Mouse (Mus musculus) embryo, embryonic 10.5 days (tissue): Measurements from ENCODE around the gene Prm2.
"Not testable (repeated sequence)": the region's sequence is repeated elsewhere in the genome, so short reads cannot be mapped to it uniquely, and the experiment has no call there.

Source experiments
- DNase-seq: peaks from one replicate; pipeline ENCODE4 v3.0.0-alpha.2; 2015; ENCODE audit warnings: low spot score

The Prm2 gene

DNA sequence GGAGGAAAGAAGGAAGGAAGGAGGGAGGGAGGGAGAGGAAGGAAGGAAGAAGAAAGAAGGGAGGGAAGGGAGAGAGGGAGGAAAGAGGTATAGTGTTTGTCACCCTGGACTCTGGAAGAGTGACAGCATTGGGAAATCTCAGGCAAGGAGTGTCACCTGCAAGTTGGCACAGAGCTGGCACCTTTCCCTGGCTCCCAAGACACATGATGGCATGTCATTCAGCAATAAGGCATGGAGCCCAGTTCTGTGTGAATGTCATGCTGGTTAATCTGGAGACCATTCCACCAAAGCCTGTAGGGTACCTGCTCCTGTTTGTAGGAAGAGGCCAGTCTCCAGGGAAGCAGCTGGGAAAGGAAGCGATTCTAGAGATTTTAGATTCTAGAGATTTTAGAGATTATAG lies 14.4 kb upstream of the Prm2 start:
- DNase-seq = no peak

DNA sequence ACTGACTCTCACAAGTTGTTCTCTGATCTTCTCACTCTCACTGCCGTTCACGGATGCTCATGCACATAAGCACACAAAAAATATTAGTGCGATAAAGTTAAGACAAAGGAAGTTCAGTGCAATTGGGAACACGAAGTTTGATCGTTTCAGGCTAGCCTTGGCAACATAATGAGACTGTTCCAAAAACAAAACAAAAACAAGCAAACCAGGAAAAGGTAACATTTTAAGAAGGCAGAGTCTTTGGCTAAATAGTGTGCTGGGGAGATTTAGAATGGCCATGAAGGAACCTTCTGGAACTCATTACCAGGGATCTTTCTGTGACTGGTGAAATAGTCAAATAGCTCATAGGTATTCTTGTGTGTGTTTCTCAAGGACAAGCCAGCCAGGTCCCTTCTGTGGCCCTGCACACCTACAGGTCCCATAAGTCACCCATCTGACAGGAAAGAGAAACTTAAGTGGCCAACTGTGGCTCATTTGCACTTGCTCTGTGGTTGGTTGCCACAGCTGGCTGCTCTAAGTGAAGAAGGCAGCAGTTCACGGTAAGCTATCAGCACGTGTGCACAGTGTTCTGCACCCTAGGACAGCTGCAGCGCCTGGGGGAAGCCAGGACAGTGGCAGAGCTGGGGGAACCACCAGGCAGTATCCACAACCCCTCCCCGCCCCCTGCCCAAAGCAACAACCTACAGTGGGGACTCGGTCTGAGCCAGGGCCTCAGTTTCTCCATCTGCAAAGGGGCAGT lies 10.0 kb upstream of the Prm2 start, which contains the start of gene Prm1:
Prm1 (minus strand) TSS at position 51 of the 739 bp plus-strand sequence.
- DNase-seq = no peak

DNA sequence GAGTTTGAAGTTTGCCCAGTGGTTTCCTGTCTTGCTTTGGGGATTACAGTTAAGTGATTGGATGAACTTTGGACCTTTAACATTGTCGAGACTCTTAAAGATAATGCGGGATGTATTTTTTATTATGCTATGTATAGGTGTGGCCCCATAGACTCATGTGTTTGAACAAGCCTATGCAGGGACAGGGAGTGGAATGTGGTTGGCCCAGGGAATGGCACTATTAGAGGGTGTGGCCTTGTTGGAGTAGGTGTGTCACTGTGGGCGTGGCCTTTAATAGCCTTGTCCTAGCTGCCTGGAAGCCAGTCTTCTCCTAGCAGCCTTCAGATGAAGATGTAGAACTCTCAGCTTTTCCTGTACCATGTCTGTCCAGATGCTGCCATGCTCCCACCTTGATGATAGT lies 6.5 kb upstream of the Prm2 start:
- not testable (repeated sequence) for DNase-seq

DNA sequence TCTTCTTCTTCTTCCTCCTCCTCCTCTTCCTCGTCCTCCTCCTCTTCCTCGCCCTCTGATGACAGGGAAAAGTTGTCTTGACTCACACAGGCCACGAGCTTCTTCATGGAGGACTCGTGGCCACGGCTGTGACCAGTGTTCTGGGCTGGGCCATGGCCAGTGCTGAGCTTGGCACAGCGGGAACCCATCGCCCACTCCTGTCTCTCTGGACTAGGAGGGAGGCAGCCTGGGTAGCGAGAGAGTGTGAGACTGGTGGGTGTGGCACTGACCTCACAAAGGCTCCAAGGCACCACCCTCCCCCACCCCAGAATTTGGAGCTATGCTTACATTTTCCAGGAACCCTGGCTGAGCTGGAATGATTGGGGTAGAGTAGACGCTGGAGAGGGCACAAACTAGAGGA lies 5.2 kb downstream of the Prm2 start, which contains the start of gene Prm3:
Prm3 (minus strand) TSS at position 213 of the 400 bp plus-strand sequence.
- no peak for DNase-seq

DNA sequence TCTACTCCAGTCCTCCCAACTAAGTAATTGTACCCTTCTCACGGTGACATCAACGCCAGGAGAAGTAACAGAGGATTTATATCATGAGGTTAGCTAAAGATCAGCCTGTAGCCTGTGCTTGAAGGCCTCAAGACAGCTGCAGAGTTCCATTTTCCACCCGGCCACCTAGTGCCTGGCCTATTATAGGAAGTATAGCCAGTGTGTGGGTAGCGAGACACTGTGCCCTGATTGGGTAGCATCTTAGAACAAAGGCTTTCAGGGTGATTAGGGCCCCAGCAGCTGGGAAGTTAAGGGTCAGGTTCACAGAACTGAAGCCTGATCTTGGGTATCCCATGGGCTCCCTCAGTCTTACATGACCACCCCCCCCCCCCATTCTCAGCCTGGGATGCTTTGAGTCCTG lies 7.1 kb downstream of the Prm2 start:
- no peak for DNase-seq

DNA sequence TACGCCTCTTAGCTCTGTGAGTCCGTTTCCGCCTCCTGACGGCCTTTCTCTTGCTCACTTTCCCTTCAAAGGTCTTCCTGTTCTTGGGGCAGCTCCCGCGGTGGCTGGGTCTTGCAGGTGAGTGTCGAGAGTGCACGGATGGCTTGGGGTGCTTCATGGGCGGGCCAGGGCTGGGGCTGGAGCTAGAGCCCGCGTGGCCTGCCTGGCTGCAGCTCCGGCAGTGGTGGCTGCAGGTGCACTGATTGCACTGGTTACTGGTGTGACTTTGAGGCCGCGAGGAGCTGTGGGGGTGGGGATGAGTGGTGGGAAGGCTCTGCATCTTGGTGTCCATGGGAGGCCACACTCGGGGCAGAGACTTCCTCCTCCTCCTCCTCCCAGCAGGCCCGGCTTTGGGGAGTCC lies 7.7 kb downstream of the Prm2 start, which contains the start of gene Tnp2:
Tnp2 (minus strand) TSS at position 390 of the 400 bp plus-strand sequence.
- DNase-seq = no peak

DNA sequence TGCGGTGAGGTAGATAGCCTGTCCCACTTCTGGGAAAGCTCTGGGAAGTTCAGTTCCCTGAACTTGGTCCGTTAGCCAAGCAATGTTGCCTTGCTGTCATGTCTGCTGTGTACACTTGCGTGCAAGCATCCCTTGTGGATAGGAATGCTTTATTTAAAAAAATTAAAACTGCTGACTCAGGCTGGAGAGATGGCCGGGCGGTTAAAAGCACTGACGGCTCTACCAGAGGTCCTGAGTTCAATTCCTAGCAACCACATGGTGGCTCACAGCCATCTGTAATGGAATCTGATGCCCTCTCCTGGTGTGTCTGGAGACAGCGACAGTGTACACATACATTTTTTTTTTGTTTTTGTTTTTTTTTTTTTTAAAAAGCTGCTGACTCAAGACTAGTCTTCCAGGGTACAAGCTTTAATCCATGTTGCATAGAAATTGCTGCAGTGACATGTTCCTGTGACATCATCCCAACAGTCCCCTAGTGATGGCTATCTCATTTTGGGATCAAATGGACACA lies 8.3 kb downstream of the Prm2 start:
- no peak for DNase-seq

DNA sequence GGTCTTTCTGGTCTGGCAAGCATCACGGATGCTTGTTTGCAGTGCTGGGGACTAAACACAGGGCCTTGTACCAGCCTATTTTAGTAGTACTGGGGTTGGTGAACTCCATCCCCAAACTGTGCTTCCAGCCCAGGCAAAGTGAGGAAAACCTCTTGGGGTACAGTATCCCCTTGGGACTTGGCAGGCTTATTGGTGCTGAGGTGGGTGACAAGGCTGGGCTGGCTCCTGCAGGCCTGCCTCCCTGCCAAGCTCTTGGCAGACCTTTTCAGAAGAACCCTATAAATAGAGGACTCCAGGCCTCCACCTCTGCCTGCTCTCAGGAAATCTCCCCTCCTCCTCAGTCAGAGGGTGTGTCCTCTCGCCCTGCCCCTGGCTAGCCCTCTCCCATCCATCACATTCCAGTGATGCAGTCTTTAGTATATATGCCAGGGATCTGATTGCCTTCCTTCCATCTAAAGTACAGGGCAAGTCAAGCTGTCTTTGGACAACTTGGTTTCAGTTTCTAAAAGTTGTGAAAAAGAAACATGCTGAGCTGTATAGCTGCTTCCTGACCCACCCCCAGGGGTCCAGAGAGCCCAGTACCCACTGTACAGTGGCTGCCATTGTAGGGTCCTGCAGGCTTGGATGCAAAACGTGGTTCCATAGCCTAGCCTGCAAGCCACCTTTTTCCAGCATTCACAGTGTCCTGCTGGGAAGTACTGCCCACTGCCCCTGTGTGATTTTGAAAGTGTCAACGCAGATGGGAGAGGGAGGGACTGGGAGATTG lies 9.0 kb downstream of the Prm2 start:
- no peak for DNase-seq

DNA sequence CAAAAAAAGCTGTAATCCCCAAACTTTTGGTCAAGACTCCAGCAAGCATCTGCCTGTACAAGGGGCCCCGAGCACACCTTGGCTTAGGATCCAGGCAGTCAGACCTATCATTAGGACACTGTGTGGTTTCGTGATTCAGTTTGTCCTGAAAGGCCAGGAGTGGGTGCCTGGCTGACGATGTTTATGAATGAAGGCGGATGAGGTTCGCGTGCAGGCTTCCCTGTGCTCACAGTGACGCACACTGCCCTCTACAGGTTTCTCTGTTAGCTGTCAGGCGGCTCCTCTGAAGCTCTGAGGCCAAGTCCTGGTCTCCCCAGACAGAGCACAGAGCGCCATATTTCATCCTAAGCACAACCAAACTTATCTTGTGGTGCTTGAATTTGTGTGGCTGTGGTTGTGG lies 9.6 kb downstream of the Prm2 start:
- peak; percentile 96 for DNase-seq

DNA sequence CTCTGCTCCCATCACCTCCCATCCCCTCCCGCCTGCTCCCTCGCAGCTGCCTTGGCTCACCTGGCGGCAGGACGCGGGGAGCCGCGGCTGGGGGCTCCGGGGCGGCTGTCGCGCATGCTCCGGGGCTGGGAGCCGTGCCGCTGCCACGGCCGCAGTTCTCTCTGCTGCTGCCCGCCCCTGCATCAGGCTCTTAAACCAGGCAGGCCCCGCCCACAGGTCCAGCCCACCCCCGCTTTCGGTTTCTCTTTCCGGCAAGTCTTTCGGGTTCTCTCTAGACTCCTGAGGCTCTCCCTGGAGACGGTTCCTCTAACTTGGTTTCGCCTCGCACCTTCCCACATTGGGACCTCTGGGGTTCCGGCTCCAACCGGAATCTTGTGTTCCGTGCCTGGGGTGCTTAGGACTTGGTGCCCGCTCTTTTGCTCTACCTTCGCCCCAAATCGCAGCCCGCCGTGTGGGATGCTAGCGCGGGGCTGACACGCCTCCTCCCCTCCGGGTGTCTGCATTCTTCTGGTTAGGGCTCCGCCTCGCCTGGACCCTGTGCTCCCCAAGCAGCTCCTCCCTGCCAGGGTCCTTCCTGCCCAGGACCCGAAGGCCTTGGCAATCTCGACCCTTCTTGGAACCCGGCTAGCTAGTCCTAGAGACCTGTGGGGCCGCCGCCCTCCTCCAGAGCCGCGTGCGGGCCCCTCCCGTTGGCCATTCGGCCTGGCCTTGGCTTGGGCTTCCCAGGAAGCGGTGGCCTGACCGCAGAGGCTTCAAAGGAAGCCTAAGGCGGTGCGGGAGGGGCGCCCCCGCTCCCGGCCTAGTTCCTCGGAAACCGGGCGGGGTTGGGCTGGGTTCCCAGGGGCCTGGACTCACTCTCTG lies 10.3 kb downstream of the Prm2 start, which contains the start of gene Socs1:
Socs1 (minus strand) TSS at position 166 of the 861 bp plus-strand sequence.
- peak; percentile 92 for DNase-seq

DNA sequence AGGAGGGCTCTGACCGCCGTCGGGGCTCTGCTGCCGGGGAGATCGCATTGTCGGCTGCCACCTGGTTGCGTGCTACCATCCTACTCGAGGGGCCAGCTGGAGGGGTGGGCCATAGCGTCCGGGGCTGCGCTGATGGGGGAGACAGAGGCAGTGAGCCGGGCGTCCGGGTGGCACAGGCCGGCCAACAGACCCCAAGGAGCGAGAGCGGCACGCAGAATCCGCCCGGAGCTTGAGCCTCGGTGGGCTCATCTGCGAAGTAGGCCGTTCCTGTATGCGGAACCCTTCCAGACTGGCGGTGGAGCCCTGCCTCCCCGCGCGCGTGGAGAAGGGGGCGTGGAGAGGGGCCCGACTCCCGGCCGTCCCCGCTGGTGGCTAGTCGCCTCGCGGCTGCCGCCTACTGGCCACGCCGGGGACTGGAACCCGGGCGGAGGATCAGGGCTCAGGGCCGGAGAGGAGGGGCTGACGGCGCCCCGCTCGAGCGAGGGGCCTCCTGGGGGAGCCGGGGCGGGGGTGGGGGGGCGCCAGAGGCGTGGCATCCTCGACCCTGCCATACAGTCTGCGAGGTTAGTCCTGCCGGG lies 11.1 kb downstream of the Prm2 start:
- peak; percentile 91 for DNase-seq

DNA sequence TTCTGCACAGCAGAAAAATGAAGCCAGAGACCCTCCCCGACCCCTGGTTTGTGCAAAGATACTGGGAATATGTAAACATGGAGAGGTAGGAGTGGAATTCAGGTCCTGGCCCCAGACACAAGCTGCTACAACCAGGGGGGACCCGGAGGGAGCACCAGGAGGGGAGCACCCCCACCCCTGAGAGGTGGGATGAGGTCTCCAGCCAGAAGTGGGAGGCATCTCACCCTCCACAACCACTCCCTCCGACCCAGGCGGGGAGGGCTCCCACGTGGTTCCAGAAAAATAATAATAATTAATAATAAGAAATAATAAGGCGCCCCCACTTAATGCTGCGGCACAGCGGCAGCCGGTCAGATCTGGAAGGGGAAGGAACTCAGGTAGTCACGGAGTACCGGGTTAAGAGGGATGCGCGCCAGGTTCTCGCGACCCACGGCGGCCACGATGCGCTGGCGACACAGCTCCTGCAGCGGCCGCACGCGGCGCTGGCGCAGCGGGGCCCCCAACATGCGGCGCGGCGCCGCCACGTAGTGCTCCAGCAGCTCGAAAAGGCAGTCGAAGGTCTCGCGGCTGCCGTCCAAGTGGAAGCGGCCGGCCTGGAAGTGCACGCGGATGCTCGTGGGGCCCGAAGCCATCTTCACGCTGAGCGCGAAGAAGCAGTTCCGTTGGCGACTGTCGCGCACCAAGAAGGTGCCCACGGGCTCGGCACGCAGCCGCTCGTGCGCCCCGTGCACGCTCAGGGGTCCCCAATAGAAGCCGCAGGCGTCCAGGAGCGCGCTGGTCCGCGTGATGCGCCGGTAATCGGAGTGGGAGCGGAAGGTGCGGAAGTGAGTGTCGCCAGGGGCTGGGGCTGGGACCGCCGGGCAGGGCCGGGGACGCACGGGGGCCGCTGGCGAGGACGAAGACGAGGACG lies 11.8 kb downstream of the Prm2 start:
- peak; percentile 52 for DNase-seq

DNA sequence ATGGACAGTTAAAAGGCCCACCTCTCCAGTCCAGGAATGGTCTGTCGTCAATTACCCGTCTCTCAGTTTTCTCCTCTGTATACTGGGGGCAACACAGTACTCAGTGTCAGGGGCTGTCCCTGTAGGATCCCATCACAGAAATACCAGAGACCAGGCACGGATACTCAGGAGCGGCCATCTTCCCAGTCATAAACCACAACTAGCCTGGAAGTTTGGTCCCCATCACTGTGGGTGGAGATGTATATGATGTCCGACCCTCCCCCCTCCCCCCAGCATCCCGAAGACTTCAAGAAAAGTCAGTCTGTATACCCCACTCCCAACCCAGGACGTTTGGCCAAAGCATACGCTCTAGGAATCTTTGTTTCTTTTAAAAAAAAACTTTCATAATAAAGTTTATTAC lies 12.5 kb downstream of the Prm2 start:
- no peak for DNase-seq

DNA sequence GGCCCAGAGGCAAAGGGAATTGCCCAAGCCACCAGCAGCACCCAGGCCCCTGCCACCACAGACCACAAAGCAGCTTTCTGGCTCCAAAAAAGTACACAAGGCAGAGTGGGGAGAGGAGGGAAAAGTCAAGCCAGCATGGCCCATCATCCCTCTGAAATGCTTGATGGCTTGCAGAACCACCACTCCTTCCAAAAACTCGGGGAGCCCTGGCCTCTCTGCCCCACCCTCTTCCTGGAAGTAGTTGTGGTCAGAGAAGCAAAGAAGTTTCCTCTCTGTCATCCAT lies 12.8 kb downstream of the Prm2 start:
- no peak for DNase-seq

DNA sequence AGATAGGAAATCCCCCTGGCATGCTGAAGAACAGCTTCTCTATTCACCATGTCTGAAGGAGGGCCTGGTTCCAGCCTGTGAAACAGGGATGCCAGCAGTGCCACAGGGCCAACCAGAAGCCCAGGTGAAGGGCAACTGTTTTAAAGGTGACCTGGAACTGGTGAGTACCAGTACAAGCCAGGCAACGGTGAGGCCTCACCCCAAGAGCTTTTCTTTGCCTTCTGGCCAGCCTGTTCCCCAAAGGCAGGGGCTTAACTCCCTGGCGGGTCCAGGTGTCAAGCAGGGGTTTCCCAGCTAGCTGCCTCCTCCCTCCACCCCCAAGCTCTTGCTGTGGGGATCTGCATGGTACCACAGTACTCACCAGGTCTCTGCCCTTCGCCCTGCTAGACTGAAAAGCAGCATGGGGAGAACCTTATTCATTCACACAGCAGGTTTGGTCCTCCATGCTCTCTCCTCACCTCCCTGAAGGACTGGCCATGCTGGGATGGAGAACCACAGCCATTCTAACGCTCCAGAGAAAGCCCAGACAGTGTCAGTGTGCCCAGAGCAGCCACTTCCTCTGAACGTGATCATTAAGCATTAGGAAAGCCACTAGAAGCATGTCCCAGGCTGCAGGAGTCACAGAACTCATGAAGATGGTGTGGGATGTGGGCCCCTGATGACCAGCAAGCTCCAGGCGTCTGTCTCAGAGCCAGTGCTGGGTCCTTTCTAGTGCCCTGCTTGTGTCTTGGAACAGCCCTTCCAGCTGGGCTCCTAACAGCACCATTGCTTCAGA lies 13.4 kb downstream of the Prm2 start:
- no peak for DNase-seq

DNA sequence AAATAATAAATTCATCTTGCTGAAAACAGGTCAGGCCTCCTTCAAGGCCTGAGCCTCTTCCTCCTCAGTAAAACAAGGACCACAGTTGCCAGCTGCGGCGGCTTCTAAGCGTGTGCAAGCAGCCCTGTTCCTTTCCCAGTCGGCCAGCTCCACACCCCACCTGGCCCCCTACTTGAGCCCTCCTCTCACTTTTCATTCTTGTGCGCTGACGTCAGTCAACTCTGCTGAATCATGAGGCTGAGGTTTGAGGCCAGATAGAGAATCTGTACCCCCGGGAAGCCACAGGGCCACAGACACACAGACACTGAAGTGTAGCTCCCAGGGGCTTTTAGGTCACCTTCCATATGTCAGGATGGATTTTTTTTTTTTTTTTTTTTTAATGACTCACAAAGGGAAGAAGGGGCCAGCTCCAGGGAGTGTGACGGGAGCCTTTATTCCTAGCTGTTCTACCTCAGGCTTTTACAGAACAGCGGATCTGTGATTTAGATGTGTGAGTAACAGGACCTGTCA lies 14.0 kb downstream of the Prm2 start:
- no peak for DNase-seq

DNA sequence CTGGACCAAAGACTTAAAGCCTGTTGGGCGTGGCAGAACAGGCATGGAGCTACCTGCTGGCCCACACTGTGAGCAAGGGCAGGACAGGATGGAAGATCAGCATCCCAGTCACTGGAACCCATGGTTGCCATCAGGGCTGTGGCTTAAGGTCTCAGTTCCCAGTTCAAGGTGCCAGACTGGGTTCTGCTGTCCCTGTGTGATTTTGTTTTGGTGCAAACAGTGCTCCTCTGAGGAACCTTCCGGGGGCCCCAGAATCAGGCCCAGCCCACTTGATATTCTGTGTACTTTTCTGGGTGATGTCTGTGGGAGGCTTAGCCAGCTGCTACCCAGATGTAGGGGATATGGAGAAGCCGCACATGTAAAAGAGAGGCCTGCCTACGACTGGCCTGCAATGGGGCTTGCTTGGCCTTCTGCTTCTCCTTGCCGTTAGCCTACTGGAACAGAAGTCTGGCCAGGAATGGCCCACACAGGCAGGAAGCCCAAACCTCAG lies 15.3 kb downstream of the Prm2 start:
- no peak for DNase-seq

DNA sequence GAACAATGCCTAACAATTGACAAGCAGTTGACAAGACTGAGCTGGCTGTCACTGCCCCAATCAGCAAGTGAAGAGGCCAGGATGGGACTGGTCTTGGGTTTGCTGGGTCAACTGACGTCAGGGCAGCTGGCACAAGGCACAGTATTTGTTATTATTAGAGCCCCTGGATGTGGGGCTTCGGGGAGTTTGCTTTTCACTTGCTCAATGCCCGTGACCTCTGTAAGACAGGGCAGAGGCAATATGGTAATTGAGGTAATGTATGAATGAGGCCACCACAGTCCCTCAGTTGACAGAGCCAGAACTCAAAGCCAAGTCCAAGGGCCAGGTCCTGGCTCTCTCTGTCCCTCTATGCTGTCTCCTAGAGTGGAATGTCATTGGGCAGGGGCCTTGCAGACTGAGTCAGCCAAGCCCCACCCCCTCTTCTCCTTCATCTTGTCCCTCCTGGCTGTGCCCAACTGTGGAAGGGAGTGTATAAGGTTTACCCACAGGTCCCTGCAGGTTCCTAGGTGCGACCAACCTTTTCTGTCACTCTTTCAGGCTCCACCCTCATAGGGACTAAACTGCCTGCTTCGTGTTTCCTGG lies 18.3 kb downstream of the Prm2 start:
- DNase-seq = no peak

DNA sequence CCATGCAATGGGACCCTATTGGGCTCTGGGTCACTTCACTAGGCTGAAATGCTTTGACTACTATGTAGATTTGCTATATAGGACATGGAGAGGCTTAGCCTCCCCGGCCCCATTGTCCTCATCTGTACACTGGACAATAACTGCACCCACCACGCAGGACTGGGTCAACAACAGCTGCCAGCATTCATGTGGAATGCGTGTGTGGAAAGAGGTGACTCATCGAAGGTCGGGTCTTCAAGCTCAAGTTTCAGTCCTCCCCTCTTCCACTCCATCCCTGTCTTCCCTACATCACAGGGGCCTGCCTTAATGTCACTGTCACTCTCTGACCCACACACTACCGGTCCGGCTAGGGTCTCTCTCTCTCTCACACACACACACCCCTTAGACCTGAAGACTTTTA lies 19.6 kb downstream of the Prm2 start:
- DNase-seq = no peak
